Mouse (Mus musculus): ENCODE measurements around the gene Rnf145. TPM values are rescaled to one million over a fixed set of nuclear protein-coding genes. Genes with fewer than 3 reads are reported as not detected.
A peak's percentile ranks its signal among the peaks of the same experiment; 100 is the strongest.

Rnf145 gene
- polyA plus RNA-seq, 1 experiment from 2014 or later = 114 TPM

- no peak for ATAC-seq (ENCODE audit: low read depth)
- H3K4me3 ChIP-seq (ENCODE audit: low read depth, low read length) = no peak overlapping the region
- H3K9ac ChIP-seq (replicated peaks; ENCODE audit: low read depth, low read length) = no peak overlapping the region
- H3K27me3 ChIP-seq (ENCODE audit: control insufficient read depth, insufficient read depth, low read length) = no peaks in the 10 kb centered on the region
- no peak overlapping the region for H3K27ac ChIP-seq (ENCODE audit: low read depth, low read length)
- no peaks in the 10 kb centered on the region for H3K4me1 ChIP-seq (ENCODE audit: control insufficient read depth, insufficient read depth, low read length)
- no peak overlapping the region for H3K4me2 ChIP-seq (ENCODE audit: low read depth, low read length)
- 97% methylated on average over 12 of the region's 12 CpGs for WGBS
- no peaks in the 10 kb centered on the region for H3K9me3 ChIP-seq (ENCODE audit: control insufficient read depth, low read length)
- peaks cover 50% of the 10 kb centered on the region for H3K36me3 ChIP-seq (ENCODE audit: control insufficient read depth, insufficient read depth, low read length)
Observed at GRCm38 (mm10) chr11:44548816-44549215, 30.1 kb downstream of the Rnf145 start.

GRCm38 (mm10) chr11:44549511-44550278 is 30.9 kb downstream of the Rnf145 start:
- H3K4me2 ChIP-seq (ENCODE audit: low read depth, low read length) = no peak overlapping the region
- WGBS = 84% methylated on average over 10 of the region's 10 CpGs
- no peak overlapping the region; the same call in 1 of the 2 replicates for H3K27ac ChIP-seq (ENCODE audit: low read depth, low read length)
- no peak for ATAC-seq (ENCODE audit: low read depth)
- no peaks in the 10 kb centered on the region for H3K9me3 ChIP-seq (ENCODE audit: control insufficient read depth, low read length)
- H3K4me3 ChIP-seq (ENCODE audit: low read depth, low read length) = no peak overlapping the region
- no peaks in the 10 kb centered on the region for H3K27me3 ChIP-seq (ENCODE audit: control insufficient read depth, insufficient read depth, low read length)
- H3K4me1 ChIP-seq (ENCODE audit: control insufficient read depth, insufficient read depth, low read length) = no peaks in the 10 kb centered on the region
- H3K36me3 ChIP-seq (ENCODE audit: control insufficient read depth, insufficient read depth, low read length) = peaks cover 50% of the 10 kb centered on the region
- H3K9ac ChIP-seq (replicated peaks; ENCODE audit: low read depth, low read length) = no peak overlapping the region

DNA sequence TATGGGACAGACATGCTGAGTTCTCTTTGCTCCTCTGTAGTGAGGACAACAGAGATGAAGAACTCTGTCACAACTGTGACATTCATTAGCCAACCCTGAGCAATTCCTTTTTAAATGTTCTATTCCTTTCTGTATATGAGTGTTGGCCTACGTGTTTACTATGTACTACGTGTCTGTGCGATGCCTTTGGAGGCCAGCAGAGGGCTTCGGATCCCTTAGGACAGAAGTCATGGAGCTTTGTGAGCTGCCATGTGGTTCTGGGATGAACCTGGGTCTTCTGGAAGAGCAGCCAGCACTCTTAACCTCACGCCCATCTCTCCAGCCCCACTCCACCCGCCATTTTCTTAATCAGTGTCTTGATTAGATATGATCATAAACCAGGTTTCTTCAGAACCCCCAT is 32.2 kb downstream of the Rnf145 start:
- no peak overlapping the region for H3K4me3 ChIP-seq (ENCODE audit: low read depth, low read length)
- H3K9me3 ChIP-seq (ENCODE audit: control insufficient read depth, low read length) = no peaks in the 10 kb centered on the region
- H3K36me3 ChIP-seq (ENCODE audit: control insufficient read depth, insufficient read depth, low read length) = peaks cover 50% of the 10 kb centered on the region
- no peaks in the 10 kb centered on the region for H3K4me1 ChIP-seq (ENCODE audit: control insufficient read depth, insufficient read depth, low read length)
- 94% methylated on average over 6 of the region's 6 CpGs for WGBS
- H3K4me2 ChIP-seq (ENCODE audit: low read depth, low read length) = no peak overlapping the region
- no peaks in the 10 kb centered on the region for H3K27me3 ChIP-seq (ENCODE audit: control insufficient read depth, insufficient read depth, low read length)
- H3K9ac ChIP-seq (replicated peaks; ENCODE audit: low read depth, low read length) = no peak overlapping the region
- ATAC-seq (ENCODE audit: low read depth) = no peak
- no peak overlapping the region for H3K27ac ChIP-seq (ENCODE audit: low read depth, low read length)

- Histone ChIP-seq H3K4me3 (ENCODE audit: low read depth, low read length) (no peak overlapping the region), H3K27ac (ENCODE audit: low read depth, low read length) (no peak overlapping the region), H3K27me3 (ENCODE audit: control insufficient read depth, insufficient read depth, low read length) (no peaks in the 10 kb centered on the region), H3K4me1 (ENCODE audit: control insufficient read depth, insufficient read depth, low read length) (no peaks in the 10 kb centered on the region), H3K9me3 (ENCODE audit: control insufficient read depth, low read length) (no peaks in the 10 kb centered on the region), H3K9ac (replicated peaks; ENCODE audit: low read depth, low read length) (no peak overlapping the region), H3K4me2 (ENCODE audit: low read depth, low read length) (no peak overlapping the region), H3K36me3 (ENCODE audit: control insufficient read depth, insufficient read depth, low read length) (peaks cover 38% of the 10 kb centered on the region)
- peak; percentile 63 for ATAC-seq (ENCODE audit: low read depth)
- 83% methylated on average over 4 of the region's 4 CpGs for WGBS
Observed at GRCm38 (mm10) chr11:44554339-44554738, 35.6 kb downstream of the Rnf145 start.

- H3K27me3 ChIP-seq (ENCODE audit: control insufficient read depth, insufficient read depth, low read length) = no peaks in the 10 kb centered on the region
- no peak overlapping the region for H3K27ac ChIP-seq (ENCODE audit: low read depth, low read length)
- H3K4me3 ChIP-seq (ENCODE audit: low read depth, low read length) = no peak overlapping the region
- no peak overlapping the region for H3K4me2 ChIP-seq (ENCODE audit: low read depth, low read length)
- 100% methylated on average over 3 of the region's 3 CpGs for WGBS
- peaks cover 27% of the 10 kb centered on the region; the same call in 1 of the 2 replicates for H3K36me3 ChIP-seq (ENCODE audit: control insufficient read depth, insufficient read depth, low read length)
- H3K9ac ChIP-seq (replicated peaks; ENCODE audit: low read depth, low read length) = no peak overlapping the region
- H3K9me3 ChIP-seq (ENCODE audit: control insufficient read depth, low read length) = no peaks in the 10 kb centered on the region
- ATAC-seq (ENCODE audit: low read depth) = no peak
- H3K4me1 ChIP-seq (ENCODE audit: control insufficient read depth, insufficient read depth, low read length) = no peaks in the 10 kb centered on the region
Observed at GRCm38 (mm10) chr11:44558521-44558920, 39.8 kb downstream of the Rnf145 start.

- WGBS = 93% methylated on average over 6 of the region's 6 CpGs
- H3K36me3 ChIP-seq (ENCODE audit: control insufficient read depth, insufficient read depth, low read length) = peaks cover 35% of the 10 kb centered on the region
- ATAC-seq (ENCODE audit: low read depth) = no peak
Observed at GRCm38 (mm10) chr11:44559466-44559865, 40.7 kb downstream of the Rnf145 start.

GRCm38 (mm10) chr11:44560396-44560795 is 41.6 kb downstream of the Rnf145 start:
- peaks cover 38% of the 10 kb centered on the region for H3K36me3 ChIP-seq (ENCODE audit: control insufficient read depth, insufficient read depth, low read length)
- no peaks in the 10 kb centered on the region for H3K4me1 ChIP-seq (ENCODE audit: control insufficient read depth, insufficient read depth, low read length)
- H3K4me2 ChIP-seq (ENCODE audit: low read depth, low read length) = no peak overlapping the region
- WGBS = 95% methylated on average over 8 of the region's 8 CpGs
- H3K4me3 ChIP-seq (ENCODE audit: low read depth, low read length) = no peak overlapping the region
- H3K27me3 ChIP-seq (ENCODE audit: control insufficient read depth, insufficient read depth, low read length) = no peaks in the 10 kb centered on the region
- H3K9ac ChIP-seq (replicated peaks; ENCODE audit: low read depth, low read length) = no peak overlapping the region
- no peaks in the 10 kb centered on the region for H3K9me3 ChIP-seq (ENCODE audit: control insufficient read depth, low read length)
- H3K27ac ChIP-seq (ENCODE audit: low read depth, low read length) = no peak overlapping the region
- ATAC-seq (ENCODE audit: low read depth) = no peak

More at GRCm38 (mm10) chr11:44559466-44559865, 40.7 kb downstream of the Rnf145 start:
- no peaks in the 10 kb centered on the region for H3K4me1 ChIP-seq (ENCODE audit: control insufficient read depth, insufficient read depth, low read length)
- no peak overlapping the region for H3K9ac ChIP-seq (replicated peaks; ENCODE audit: low read depth, low read length)
- no peak overlapping the region for H3K4me3 ChIP-seq (ENCODE audit: low read depth, low read length)
- H3K9me3 ChIP-seq (ENCODE audit: control insufficient read depth, low read length) = no peaks in the 10 kb centered on the region
- H3K27me3 ChIP-seq (ENCODE audit: control insufficient read depth, insufficient read depth, low read length) = no peaks in the 10 kb centered on the region
- H3K27ac ChIP-seq (ENCODE audit: low read depth, low read length) = no peak overlapping the region
- H3K4me2 ChIP-seq (ENCODE audit: low read depth, low read length) = no peak overlapping the region

DNA sequence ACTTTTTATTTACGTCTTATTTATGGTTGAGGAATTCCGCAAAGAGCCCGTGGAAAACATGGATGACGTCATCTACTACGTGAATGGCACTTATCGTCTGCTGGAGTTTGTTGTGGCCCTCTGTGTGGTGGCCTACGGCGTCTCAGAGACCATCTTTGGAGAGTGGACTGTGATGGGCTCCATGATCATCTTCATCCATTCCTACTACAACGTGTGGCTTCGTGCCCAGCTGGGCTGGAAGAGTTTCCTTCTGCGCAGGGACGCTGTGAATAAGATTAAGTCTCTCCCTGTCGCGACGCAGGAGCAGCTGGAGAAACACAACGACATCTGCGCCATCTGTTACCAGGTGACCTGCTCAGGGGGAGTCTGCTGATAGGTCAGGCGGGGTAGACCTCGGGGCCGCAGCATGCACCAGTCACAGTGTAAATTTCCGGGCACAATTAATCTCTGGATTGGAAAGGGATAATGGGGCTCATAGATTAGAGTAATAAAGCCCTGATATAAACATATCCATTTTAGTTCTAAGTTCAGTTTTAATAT is 42.8 kb downstream of the Rnf145 start:
- Histone ChIP-seq H3K27me3 (ENCODE audit: control insufficient read depth, insufficient read depth, low read length) (no peaks in the 10 kb centered on the region), H3K9ac (replicated peaks; ENCODE audit: low read depth, low read length) (no peak overlapping the region), H3K36me3 (ENCODE audit: control insufficient read depth, insufficient read depth, low read length) (peaks cover 42% of the 10 kb centered on the region), H3K9me3 (ENCODE audit: control insufficient read depth, low read length) (no peaks in the 10 kb centered on the region), H3K4me2 (ENCODE audit: low read depth, low read length) (no peak overlapping the region), H3K27ac (ENCODE audit: low read depth, low read length) (no peak overlapping the region), H3K4me3 (ENCODE audit: low read depth, low read length) (no peak overlapping the region), H3K4me1 (ENCODE audit: control insufficient read depth, insufficient read depth, low read length) (no peaks in the 10 kb centered on the region)
- WGBS = 76% methylated on average over 21 of the region's 21 CpGs
- ATAC-seq (ENCODE audit: low read depth) = no peak

DNA sequence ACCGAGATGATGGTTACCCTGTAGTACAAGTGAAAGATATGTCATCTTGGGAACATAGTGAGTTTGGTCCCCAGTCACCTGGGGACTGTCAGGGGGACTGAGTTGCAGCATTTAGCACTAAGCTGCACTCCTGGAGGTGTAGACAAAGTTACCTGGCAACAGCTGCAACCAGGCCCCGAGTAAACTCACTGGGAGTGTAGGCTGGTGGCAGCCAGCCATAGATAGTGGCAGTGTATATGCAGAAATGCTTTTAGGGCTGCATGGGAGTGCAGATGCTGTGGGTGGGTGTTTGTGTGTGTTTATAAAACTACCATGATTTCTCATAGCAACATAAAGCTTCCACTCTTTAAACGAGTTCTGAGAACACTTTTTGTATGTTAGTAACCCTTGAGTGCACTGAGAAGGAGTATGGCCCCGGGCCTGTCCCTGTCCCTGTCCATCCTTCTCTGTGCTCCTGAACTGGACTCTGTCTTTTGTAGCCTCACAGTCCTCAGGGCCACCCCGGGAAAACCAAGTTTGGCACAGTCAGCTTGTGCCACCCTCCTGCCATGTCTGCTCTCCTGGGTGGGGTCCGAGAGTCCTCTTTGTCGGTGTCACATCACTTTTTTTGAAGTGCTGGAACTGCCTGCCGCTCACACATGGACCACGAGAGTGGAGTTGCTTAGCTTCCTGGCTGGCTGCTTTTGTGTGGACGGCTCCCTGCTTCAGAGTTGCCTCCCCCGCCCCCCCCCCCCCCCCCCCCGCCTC is 43.8 kb downstream of the Rnf145 start:
- Histone ChIP-seq H3K4me1 (ENCODE audit: control insufficient read depth, insufficient read depth, low read length) (no peaks in the 10 kb centered on the region), H3K9ac (replicated peaks; ENCODE audit: low read depth, low read length) (no peak overlapping the region), H3K27ac (ENCODE audit: low read depth, low read length) (no peak overlapping the region), H3K4me3 (ENCODE audit: low read depth, low read length) (no peak overlapping the region), H3K36me3 (ENCODE audit: control insufficient read depth, insufficient read depth, low read length) (peaks cover 43% of the 10 kb centered on the region), H3K4me2 (ENCODE audit: low read depth, low read length) (no peak overlapping the region), H3K27me3 (ENCODE audit: control insufficient read depth, insufficient read depth, low read length) (no peaks in the 10 kb centered on the region), H3K9me3 (ENCODE audit: control insufficient read depth, low read length) (no peaks in the 10 kb centered on the region)
- 86% methylated on average over 11 of the region's 12 CpGs for WGBS
- no peak for ATAC-seq (ENCODE audit: low read depth)
